8 mouse cellular contexts compared by ENCODE assay signal in the genomic region with DNA sequence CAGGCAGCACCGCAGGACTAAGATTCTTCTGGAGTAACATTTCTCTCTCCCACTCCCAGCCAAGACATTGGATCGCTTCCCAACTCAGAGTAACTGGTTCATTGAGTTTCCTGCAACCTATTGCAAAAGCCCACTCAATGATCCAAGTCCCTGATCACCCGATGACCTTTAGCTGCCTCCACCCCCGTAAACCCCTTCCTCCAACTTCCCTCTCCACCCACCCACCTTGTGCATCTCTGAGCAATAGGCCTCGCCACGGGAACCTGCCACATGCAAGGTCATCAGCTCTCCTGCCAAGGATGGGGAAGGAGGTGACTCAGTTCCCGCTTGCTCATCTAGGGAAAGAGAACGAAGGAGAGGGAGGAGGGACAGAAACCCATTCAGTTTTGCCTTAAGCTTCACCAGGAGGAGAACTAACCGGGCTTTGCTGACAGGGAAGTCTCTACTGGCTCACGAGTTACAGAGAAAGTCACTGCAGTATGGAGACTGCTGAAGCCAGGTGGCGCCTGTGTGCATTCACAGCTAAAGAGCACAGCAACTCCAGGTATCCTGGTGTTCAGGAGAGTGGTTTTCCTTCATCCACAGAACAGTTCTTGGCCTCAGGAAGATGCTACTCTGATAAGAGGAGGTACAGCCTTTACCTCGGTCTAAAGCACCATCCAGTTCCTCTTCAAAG. TPM values are rescaled to one million over a fixed set of nuclear protein-coding genes. Genes with fewer than 3 reads are reported as not detected.
A peak's percentile ranks its signal among the peaks of the same experiment; 100 is the strongest.
DNase-seq lines count a peak whose midpoint lies in the region; ATAC-seq and TF ChIP-seq lines count a peak whose summit lies in the region.
"Had no signal": no experiment of that assay in that cellular context is flagged by ENCODE, and none has a peak within 500 bp of the region (broad histone marks: within the 10 kb centered on the region; RNA-seq: fewer than 3 reads in every experiment).

No protein-coding gene starts in this region.

- H3K27ac ChIP-seq in heart, adult 2 months: no peak overlapping the region
- H3K27ac ChIP-seq in heart, embryonic 12.5 days (ENCODE audit: poor library complexity, severe bottlenecking): no peak overlapping the region

- no peaks in the 10 kb centered on the region for H3K36me3 ChIP-seq in heart, adult 2 months (ENCODE audit: control insufficient read depth, insufficient read depth, low read length)
- no peaks in the 10 kb centered on the region for H3K36me3 ChIP-seq in heart, embryonic 12.5 days

- 33% methylated on average over 12 of the region's 12 CpGs for WGBS in heart, adult 2 months
- WGBS in heart, embryonic 12.5 days: 49% methylated on average over 12 of the region's 12 CpGs

- TF ChIP-seq CTCF in heart, adult 2 months (IDR thresholded peaks at IDR 0.05): peak; percentile 53

- no peak for ATAC-seq in heart, embryonic 12.5 days (ENCODE audit: insufficient number of reproducible peaks, low FRiP score)
- no peak for ATAC-seq in erythroid progenitor cell, adult 5-6 weeks (replicated peaks; ENCODE audit: low FRiP score, poor library complexity, severe bottlenecking)

- no peaks in the 10 kb centered on the region for H3K79me2 ChIP-seq in heart, adult 2 months (replicated peaks; ENCODE audit: control insufficient read depth, insufficient read depth, low read length)

- no peak overlapping the region for H3K4me3 ChIP-seq in heart, adult 2 months
- no peak overlapping the region for H3K4me3 ChIP-seq in heart, embryonic 12.5 days

- no peak overlapping the region for H3K4me2 ChIP-seq in heart, embryonic 12.5 days

- no peak for TF ChIP-seq POLR2A in heart, adult 2 months (IDR thresholded peaks at IDR 0.05; ENCODE audit: insufficient read depth, low read depth, low read length)

- no peaks in the 10 kb centered on the region for H3K9me3 ChIP-seq in heart, embryonic 12.5 days (replicated peaks)

- no peak overlapping the region for H3K9ac ChIP-seq in heart, adult 2 months (ENCODE audit: low read depth, low read length)
- H3K9ac ChIP-seq in heart, embryonic 12.5 days: no peak overlapping the region

- TF ChIP-seq EP300 in heart, adult 2 months (IDR thresholded peaks at IDR 0.05; ENCODE audit: insufficient read depth, low read depth, low read length): no peak

- peak in 1 of 2 experiments; percentile 27 for DNase-seq in heart, adult 2 months
- peak; percentile 19 for DNase-seq in urinary bladder, postnatal 14 days (ENCODE audit: low spot score)
- DNase-seq in urinary bladder, postnatal 4 days (ENCODE audit: low spot score in 2 of 2): no peak
- peak; percentile 82 for DNase-seq in adrenal gland, postnatal 14 days
- DNase-seq in frontal cortex, postnatal 10 days (ENCODE audit: low spot score in 2 of 2): no peak
- DNase-seq: heart, postnatal 14 days had no signal

- intact Hi-C loops in heart, adult 2 months (cut with DNase I): loop anchor here (5.0 kb wide), 1 partner anchor 35 kb away; no protein-coding TSS in a partner anchor

- no peaks in the 10 kb centered on the region for H3K27me3 ChIP-seq in heart, adult 2 months (ENCODE audit: control insufficient read depth, insufficient read depth, low read length)
- peaks cover 49% of the 10 kb centered on the region for H3K27me3 ChIP-seq in heart, embryonic 12.5 days (replicated peaks)

- H3K4me1 ChIP-seq in heart, adult 2 months (ENCODE audit: control insufficient read depth, insufficient read depth, low read length): no peaks in the 10 kb centered on the region; the same call in 1 of the 2 replicates
- peaks cover 14% of the 10 kb centered on the region for H3K4me1 ChIP-seq in heart, embryonic 12.5 days (replicated peaks)

RNA-seq across cellular contexts. Expression of a gene that starts 7.2 kb away (rescaled TPM):
- under 1 TPM; 0.55 to 0.73 TPM for total RNA-seq in heart, adult 2 months (2021)
- polyA plus RNA-seq in heart, adult 2 months (2012; rRNA removed): 0.57 and 0.76 TPM in 2 replicates
- polyA plus RNA-seq in heart, embryonic 12.5 days (2016; fragmentation: Nextera tagmentation; extraction: Ambion mirVana): 0.40 and 0.43 TPM in 2 replicates
- 2.6 and 3.8 TPM in 2 replicates for total RNA-seq in adrenal gland, postnatal 14 days (2021)
- total RNA-seq in erythroid progenitor cell, adult 5-6 weeks (2015; ENCODE audit: low replicate concordance): not detected in 2 replicates
- total RNA-seq in erythroid progenitor cell, adult 5-6 weeks (2017; ENCODE audit: low replicate concordance): not detected in 2 replicates

Comparison
In these comparisons a context has a peak if more than half of its experiments do, and no peak if none do; other contexts are left out.
1. DNase-seq: peak in urinary bladder, postnatal 14 days (single experiment) and adrenal gland, postnatal 14 days (single experiment); none in urinary bladder, postnatal 4 days (0 of 2) and frontal cortex, postnatal 10 days (0 of 2).